Mouse (Mus musculus): ENCODE results near the gene Tmem63c. TPM values are rescaled to one million over a fixed set of nuclear protein-coding genes. Genes with fewer than 3 reads are reported as not detected.

Tmem63c gene
- polyA plus RNA-seq, 1 experiment from 2014 or later = 0.04 TPM

GRCm38 (mm10) chr12:86999283-86999820 is 21.8 kb upstream of the Tmem63c start:
- H3K27me3 ChIP-seq (ENCODE audit: insufficient read depth, low read length) = no peaks in the 10 kb centered on the region
- H3K9ac ChIP-seq (replicated peaks; ENCODE audit: low read length) = no peak overlapping the region
- H3K4me2 ChIP-seq (replicated peaks; ENCODE audit: low read depth, low read length) = no peak overlapping the region
- no peaks in the 10 kb centered on the region for H3K9me3 ChIP-seq (ENCODE audit: low read length)
- H3K27ac ChIP-seq (ENCODE audit: low read length) = no peak overlapping the region
- no peaks in the 10 kb centered on the region for H3K4me1 ChIP-seq (ENCODE audit: insufficient read depth, low read length)
- 74% methylated on average over 10 of the region's 10 CpGs for WGBS
- no peak overlapping the region for H3K4me3 ChIP-seq (ENCODE audit: low read length)
- no peaks in the 10 kb centered on the region for H3K36me3 ChIP-seq (ENCODE audit: insufficient read depth, low read length)
- ATAC-seq (ENCODE audit: low FRiP score, low TSS enrichment) = no peak

GRCm38 (mm10) chr12:87000151-87000839 is 20.8 kb upstream of the Tmem63c start:
- Histone ChIP-seq H3K9me3 (ENCODE audit: low read length) (no peaks in the 10 kb centered on the region), H3K27ac (ENCODE audit: low read length) (no peak overlapping the region), H3K36me3 (ENCODE audit: insufficient read depth, low read length) (no peaks in the 10 kb centered on the region), H3K4me1 (ENCODE audit: insufficient read depth, low read length) (no peaks in the 10 kb centered on the region), H3K4me2 (replicated peaks; ENCODE audit: low read depth, low read length) (no peak overlapping the region), H3K9ac (replicated peaks; ENCODE audit: low read length) (no peak overlapping the region), H3K27me3 (ENCODE audit: insufficient read depth, low read length) (no peaks in the 10 kb centered on the region), H3K4me3 (ENCODE audit: low read length) (no peak overlapping the region)
- 59% methylated on average over 5 of the region's 5 CpGs for WGBS
- no peak for ATAC-seq (ENCODE audit: low FRiP score, low TSS enrichment)

- no peaks in the 10 kb centered on the region for H3K9me3 ChIP-seq (ENCODE audit: low read length)
- no peak overlapping the region for H3K9ac ChIP-seq (replicated peaks; ENCODE audit: low read length)
- no peak for ATAC-seq (ENCODE audit: low FRiP score, low TSS enrichment)
- H3K4me1 ChIP-seq (ENCODE audit: insufficient read depth, low read length) = no peaks in the 10 kb centered on the region
- no peaks in the 10 kb centered on the region for H3K36me3 ChIP-seq (ENCODE audit: insufficient read depth, low read length)
- no peak overlapping the region for H3K27ac ChIP-seq (ENCODE audit: low read length)
- 46% methylated on average over 6 of the region's 6 CpGs for WGBS
- no peaks in the 10 kb centered on the region for H3K27me3 ChIP-seq (ENCODE audit: insufficient read depth, low read length)
- H3K4me3 ChIP-seq (ENCODE audit: low read length) = no peak overlapping the region
- H3K4me2 ChIP-seq (replicated peaks; ENCODE audit: low read depth, low read length) = no peak overlapping the region
These were observed 20.3 kb upstream of the Tmem63c start for GRCm38 (mm10) chr12:87000840-87001176.

GRCm38 (mm10) chr12:87002209-87002608 is 18.9 kb upstream of the Tmem63c start:
- no peak overlapping the region for H3K4me2 ChIP-seq (replicated peaks; ENCODE audit: low read depth, low read length)
- H3K27me3 ChIP-seq (ENCODE audit: insufficient read depth, low read length) = no peaks in the 10 kb centered on the region
- H3K4me1 ChIP-seq (ENCODE audit: insufficient read depth, low read length) = no peaks in the 10 kb centered on the region
- no peaks in the 10 kb centered on the region for H3K36me3 ChIP-seq (ENCODE audit: insufficient read depth, low read length)
- WGBS = 54% methylated on average over 7 of the region's 7 CpGs
- ATAC-seq (ENCODE audit: low FRiP score, low TSS enrichment) = no peak
- H3K27ac ChIP-seq (ENCODE audit: low read length) = no peak overlapping the region
- no peaks in the 10 kb centered on the region for H3K9me3 ChIP-seq (ENCODE audit: low read length)
- no peak overlapping the region for H3K4me3 ChIP-seq (ENCODE audit: low read length)
- H3K9ac ChIP-seq (replicated peaks; ENCODE audit: low read length) = no peak overlapping the region

GRCm38 (mm10) chr12:87002815-87003214 is 18.3 kb upstream of the Tmem63c start:
- H3K36me3 ChIP-seq (ENCODE audit: insufficient read depth, low read length) = no peaks in the 10 kb centered on the region
- no peaks in the 10 kb centered on the region for H3K4me1 ChIP-seq (ENCODE audit: insufficient read depth, low read length)
- H3K4me3 ChIP-seq (ENCODE audit: low read length) = no peak overlapping the region
- no peaks in the 10 kb centered on the region for H3K27me3 ChIP-seq (ENCODE audit: insufficient read depth, low read length)
- no peaks in the 10 kb centered on the region for H3K9me3 ChIP-seq (ENCODE audit: low read length)
- ATAC-seq (ENCODE audit: low FRiP score, low TSS enrichment) = no peak
- WGBS = 68% methylated on average over 7 of the region's 7 CpGs
- no peak overlapping the region for H3K9ac ChIP-seq (replicated peaks; ENCODE audit: low read length)
- no peak overlapping the region for H3K27ac ChIP-seq (ENCODE audit: low read length)
- H3K4me2 ChIP-seq (replicated peaks; ENCODE audit: low read depth, low read length) = no peak overlapping the region

GRCm38 (mm10) chr12:87003606-87004005 is 17.5 kb upstream of the Tmem63c start:
- ATAC-seq (ENCODE audit: low FRiP score, low TSS enrichment) = no peak
- no peaks in the 10 kb centered on the region for H3K9me3 ChIP-seq (ENCODE audit: low read length)

GRCm38 (mm10) chr12:87004596-87004995 is 16.5 kb upstream of the Tmem63c start:
- no peak overlapping the region for H3K4me3 ChIP-seq (ENCODE audit: low read length)
- no peak overlapping the region for H3K27ac ChIP-seq (ENCODE audit: low read length)
- no peak overlapping the region for H3K4me2 ChIP-seq (replicated peaks; ENCODE audit: low read depth, low read length)
- WGBS = 88% methylated on average over 4 of the region's 4 CpGs
- no peak for ATAC-seq (ENCODE audit: low FRiP score, low TSS enrichment)
- H3K27me3 ChIP-seq (ENCODE audit: insufficient read depth, low read length) = no peaks in the 10 kb centered on the region; the same call in 1 of the 2 replicates
- H3K9me3 ChIP-seq (ENCODE audit: low read length) = no peaks in the 10 kb centered on the region
- no peaks in the 10 kb centered on the region for H3K4me1 ChIP-seq (ENCODE audit: insufficient read depth, low read length)
- H3K36me3 ChIP-seq (ENCODE audit: insufficient read depth, low read length) = no peaks in the 10 kb centered on the region
- no peak overlapping the region for H3K9ac ChIP-seq (replicated peaks; ENCODE audit: low read length)

More at GRCm38 (mm10) chr12:87003606-87004005, 17.5 kb upstream of the Tmem63c start:
- no peak overlapping the region for H3K27ac ChIP-seq (ENCODE audit: low read length)
- no peak overlapping the region for H3K9ac ChIP-seq (replicated peaks; ENCODE audit: low read length)
- H3K4me2 ChIP-seq (replicated peaks; ENCODE audit: low read depth, low read length) = no peak overlapping the region
- no peaks in the 10 kb centered on the region for H3K36me3 ChIP-seq (ENCODE audit: insufficient read depth, low read length)
- H3K4me3 ChIP-seq (ENCODE audit: low read length) = no peak overlapping the region
- H3K4me1 ChIP-seq (ENCODE audit: insufficient read depth, low read length) = no peaks in the 10 kb centered on the region
- no peaks in the 10 kb centered on the region; the same call in 1 of the 2 replicates for H3K27me3 ChIP-seq (ENCODE audit: insufficient read depth, low read length)
- 52% methylated on average over 3 of the region's 3 CpGs for WGBS

GRCm38 (mm10) chr12:87017041-87017440 is 4.1 kb upstream of the Tmem63c start:
- no peaks in the 10 kb centered on the region for H3K4me1 ChIP-seq (ENCODE audit: insufficient read depth, low read length)
- no peak for ATAC-seq (ENCODE audit: low FRiP score, low TSS enrichment)
- no peaks in the 10 kb centered on the region for H3K27me3 ChIP-seq (ENCODE audit: insufficient read depth, low read length)
- H3K27ac ChIP-seq (ENCODE audit: low read length) = no peak overlapping the region
- no peak overlapping the region for H3K4me2 ChIP-seq (replicated peaks; ENCODE audit: low read depth, low read length)
- H3K36me3 ChIP-seq (ENCODE audit: insufficient read depth, low read length) = no peaks in the 10 kb centered on the region
- no peaks in the 10 kb centered on the region for H3K9me3 ChIP-seq (ENCODE audit: low read length)
- H3K4me3 ChIP-seq (ENCODE audit: low read length) = no peak overlapping the region
- no peak overlapping the region for H3K9ac ChIP-seq (replicated peaks; ENCODE audit: low read length)
- 60% methylated on average over 3 of the region's 3 CpGs for WGBS

GRCm38 (mm10) chr12:87018756-87019155 is 2.4 kb upstream of the Tmem63c start:
- 84% methylated on average over 2 of the region's 2 CpGs for WGBS
- Histone ChIP-seq H3K4me3 (ENCODE audit: low read length) (no peak overlapping the region), H3K9ac (replicated peaks; ENCODE audit: low read length) (no peak overlapping the region), H3K4me1 (ENCODE audit: insufficient read depth, low read length) (no peaks in the 10 kb centered on the region), H3K27me3 (ENCODE audit: insufficient read depth, low read length) (no peaks in the 10 kb centered on the region), H3K4me2 (replicated peaks; ENCODE audit: low read depth, low read length) (no peak overlapping the region), H3K27ac (ENCODE audit: low read length) (no peak overlapping the region), H3K36me3 (ENCODE audit: insufficient read depth, low read length) (no peaks in the 10 kb centered on the region), H3K9me3 (ENCODE audit: low read length) (no peaks in the 10 kb centered on the region)
- ATAC-seq (ENCODE audit: low FRiP score, low TSS enrichment) = no peak

- no peak overlapping the region for H3K27ac ChIP-seq (ENCODE audit: low read length)
- no peak overlapping the region for H3K9ac ChIP-seq (replicated peaks; ENCODE audit: low read length)
- peaks cover 16% of the 10 kb centered on the region for H3K27me3 ChIP-seq (ENCODE audit: insufficient read depth, low read length)
- no peak overlapping the region for H3K4me3 ChIP-seq (ENCODE audit: low read length)
- H3K4me2 ChIP-seq (replicated peaks; ENCODE audit: low read depth, low read length) = no peak overlapping the region
- H3K4me1 ChIP-seq (ENCODE audit: insufficient read depth, low read length) = peaks cover 10% of the 10 kb centered on the region; the same call in 1 of the 2 replicates
- ATAC-seq (ENCODE audit: low FRiP score, low TSS enrichment) = no peak
- no peaks in the 10 kb centered on the region for H3K36me3 ChIP-seq (ENCODE audit: insufficient read depth, low read length)
- no peaks in the 10 kb centered on the region for H3K9me3 ChIP-seq (ENCODE audit: low read length)
- WGBS = 69% methylated on average over 2 of the region's 2 CpGs
These were observed 866 bp downstream of the Tmem63c start for GRCm38 (mm10) chr12:87022006-87022405.
